23 mouse cellular contexts compared by ENCODE assay signal in genomic region chr8:88330816-88331215, GRCm38 (mm10). TPM values are rescaled to one million over a fixed set of nuclear protein-coding genes. Genes with fewer than 3 reads are reported as not detected.
DNase-seq lines count a peak whose midpoint lies in the region; TF ChIP-seq lines count a peak whose summit lies in the region.
"Had no signal": no experiment of that assay in that cellular context is flagged by ENCODE, and none has a peak within 500 bp of the region (broad histone marks: within the 10 kb centered on the region; RNA-seq: fewer than 3 reads in every experiment).

No protein-coding gene starts in this region.

- H3K4me3 ChIP-seq in CH12.LX (replicated peaks in 1 of 3; ENCODE audit: low read depth in 2 of 3, low read length in 2 of 3, poor library complexity in 1 of 3) (no peak overlapping the region), MEL (ENCODE audit: control insufficient read depth in 1 of 2, insufficient read depth in 1 of 2, low read depth in 2 of 2, low read length in 2 of 2) (no peak overlapping the region), myocyte (no peak overlapping the region)
- H3K4me3 ChIP-seq: embryonic facial prominence, embryonic 13.5 days; embryonic facial prominence, embryonic 15.5 days; erythroblast, embryonic 14.5 days; forebrain, embryonic 10.5 days; forebrain, embryonic 13.5 days; forebrain, embryonic 15.5 days had no signal

- H3K4me1 ChIP-seq in CH12.LX (ENCODE audit: control insufficient read depth in 1 of 2, insufficient read depth in 2 of 2) (no peaks in the 10 kb centered on the region), MEL (ENCODE audit: control insufficient read depth in 1 of 2, insufficient read depth in 2 of 2, low read length in 2 of 2) (peaks cover 0 to 10% of the 10 kb centered on the region in 2 experiments; a peak in 2 of 4 replicates)
- H3K4me1 ChIP-seq: embryonic facial prominence, embryonic 13.5 days; embryonic facial prominence, embryonic 15.5 days; forebrain, embryonic 10.5 days; forebrain, embryonic 13.5 days; forebrain, embryonic 15.5 days had no signal

- no peak for DNase-seq in CH12.LX (ENCODE audit: extremely low read depth)
- no peak for DNase-seq in MEL (ENCODE audit: low read depth, low spot score)
- DNase-seq in urinary bladder, postnatal 14 days (ENCODE audit: low spot score) = no peak
- no peak for DNase-seq in urinary bladder, postnatal 36 days (ENCODE audit: low spot score in 2 of 2)
- DNase-seq: adrenal gland, adult 2 months; adrenal gland, postnatal 10 days; adrenal gland, postnatal 25 days; cerebellum, adult 11 months; cerebellum, adult 18-20 months; cerebellum, adult 8-10 months; cerebellum, adult 9-11 months; cerebellum, postnatal 14 days; cerebellum, postnatal 36 days; embryo, embryonic 11 days; forebrain, postnatal 0 days had no signal

- peaks cover 75 to 97% of the 10 kb centered on the region in 2 experiments for H3K36me3 ChIP-seq in CH12.LX (replicated peaks in 1 of 2; ENCODE audit: control insufficient read depth in 1 of 2, insufficient read depth in 1 of 2, low read length in 1 of 2)
- peaks cover 12 to 31% of the 10 kb centered on the region in 2 experiments for H3K36me3 ChIP-seq in MEL (ENCODE audit: control insufficient read depth in 1 of 2, insufficient read depth in 2 of 2, low read length in 2 of 2)
- H3K36me3 ChIP-seq in myocyte (ENCODE audit: control insufficient read depth, insufficient read depth) = peaks cover 93% of the 10 kb centered on the region

- dilution Hi-C loops in CH12.LX (cut with MboI; ENCODE audit: extremely low pct_ligation_motif_present, extremely low pct_unique_long_range_greater_than_20kb, low sequenced_read_pairs) = no loop called here

- in situ Hi-C loops in CH12.LX (cut with MboI; ENCODE audit: low pct_ligation_motif_present, low pct_unique_long_range_greater_than_20kb, low sequenced_read_pairs) = no loop called here

- H3K9ac ChIP-seq in CH12.LX (ENCODE audit: insufficient read depth, low read depth) (no peak overlapping the region), MEL (ENCODE audit: control insufficient read depth, low read depth, low read length, poor library complexity, severe bottlenecking) (no peak overlapping the region)
- H3K9ac ChIP-seq: embryonic facial prominence, embryonic 13.5 days; embryonic facial prominence, embryonic 15.5 days; forebrain, embryonic 13.5 days; forebrain, embryonic 15.5 days; forebrain, postnatal 0 days had no signal

- TF ChIP-seq RAD21 in CH12.LX (IDR thresholded peaks at IDR 0.05; ENCODE audit: low read depth, low read length) = no peak
- TF ChIP-seq RAD21 in MEL (IDR thresholded peaks at IDR 0.05; ENCODE audit: low read depth, low read length) = no peak

- H3K9me3 ChIP-seq in CH12.LX (replicated peaks; ENCODE audit: low read length) = no peaks in the 10 kb centered on the region
- no peaks in the 10 kb centered on the region for H3K9me3 ChIP-seq in MEL (replicated peaks; ENCODE audit: insufficient read depth, low read length)
- H3K9me3 ChIP-seq: embryonic facial prominence, embryonic 13.5 days; embryonic facial prominence, embryonic 15.5 days; forebrain, embryonic 10.5 days; forebrain, embryonic 13.5 days; forebrain, embryonic 15.5 days; G1E had no signal

- H3K27me3 ChIP-seq in CH12.LX (replicated peaks) = no peaks in the 10 kb centered on the region
- H3K27me3 ChIP-seq in MEL (ENCODE audit: control insufficient read depth in 1 of 2, insufficient read depth in 2 of 2, low read length in 2 of 2) = no peaks in the 10 kb centered on the region
- no peaks in the 10 kb centered on the region for H3K27me3 ChIP-seq in myocyte (ENCODE audit: control insufficient read depth, insufficient read depth, insufficient read length)
- H3K27me3 ChIP-seq: embryonic facial prominence, embryonic 13.5 days; embryonic facial prominence, embryonic 15.5 days; forebrain, embryonic 13.5 days; forebrain, embryonic 15.5 days had no signal

- H3K4me2 ChIP-seq in CH12.LX (ENCODE audit: insufficient read depth, low read depth, poor library complexity, severe bottlenecking) (no peak overlapping the region), myocyte (ENCODE audit: low read depth) (no peak overlapping the region)
- H3K4me2 ChIP-seq: embryonic facial prominence, embryonic 13.5 days; embryonic facial prominence, embryonic 15.5 days; forebrain, embryonic 13.5 days; forebrain, embryonic 15.5 days had no signal

- TF ChIP-seq EP300 in CH12.LX (IDR thresholded peaks at IDR 0.05; ENCODE audit: low read length) (no peak), MEL (IDR thresholded peaks at IDR 0.05; ENCODE audit: low read depth in 1 of 2, low read length in 2 of 2) (no peak)

- H3K27ac ChIP-seq in CH12.LX (ENCODE audit: insufficient read depth, low read depth) (no peak overlapping the region), MEL (ENCODE audit: control insufficient read depth, low read depth, low read length) (no peak overlapping the region)
- H3K27ac ChIP-seq: embryonic facial prominence, embryonic 13.5 days; embryonic facial prominence, embryonic 15.5 days; forebrain, embryonic 10.5 days; forebrain, embryonic 13.5 days; forebrain, embryonic 15.5 days had no signal

- H3K79me2 ChIP-seq in CH12.LX (replicated peaks; ENCODE audit: control insufficient read depth, extremely low read depth, insufficient read depth, poor library complexity, severe bottlenecking) = no peaks in the 10 kb centered on the region; the same call in 1 of the 2 replicates
- H3K79me2 ChIP-seq in MEL (ENCODE audit: control insufficient read depth, insufficient read depth, low read length, poor library complexity) = no peaks in the 10 kb centered on the region
- H3K79me2 ChIP-seq in myocyte (ENCODE audit: control insufficient read depth, insufficient read depth) = no peaks in the 10 kb centered on the region

- H3ac ChIP-seq in myocyte (ENCODE audit: control insufficient read depth, insufficient read length) = no peak overlapping the region

- TF ChIP-seq CTCF in CH12.LX (conservative IDR thresholded peaks at IDR 0.05 in 1 of 2, IDR thresholded peaks at IDR 0.05 in 1 of 2; ENCODE audit: low read depth in 2 of 2, low read length in 2 of 2) (no peak), MEL (IDR thresholded peaks at IDR 0.05 in 2 of 3, conservative IDR thresholded peaks at IDR 0.05 in 1 of 3; ENCODE audit: control insufficient read depth in 1 of 3, insufficient read depth in 1 of 3, low read depth in 2 of 3, low read length in 3 of 3, poor library complexity in 1 of 3, severe bottlenecking in 1 of 3) (no peak)

- no peak for TF ChIP-seq POLR2A in CH12.LX (IDR thresholded peaks at IDR 0.05; ENCODE audit: low read depth, low read length)
- no peak for TF ChIP-seq POLR2A in MEL (IDR thresholded peaks at IDR 0.05; ENCODE audit: control insufficient read depth in 1 of 2, insufficient read depth in 1 of 2, low read depth in 1 of 2, low read length in 2 of 2, poor library complexity in 1 of 2)
- TF ChIP-seq POLR2A in myocyte (IDR thresholded peaks at IDR 0.05; ENCODE audit: insufficient read length, low read depth) = no peak

TF ChIP-seq in CH12.LX, 34 proteins besides CTCF, POLR2A, EP300 and RAD21:
- TF ChIP-seq UBTF (IDR thresholded peaks at IDR 0.05; ENCODE audit: low read depth, low read length) (no peak), ZMIZ1 (IDR thresholded peaks at IDR 0.05; ENCODE audit: low read depth, low read length) (no peak), ZNF384 (IDR thresholded peaks at IDR 0.05; ENCODE audit: low read depth, low read length) (peak; percentile 72), ZC3H11A (IDR thresholded peaks at IDR 0.05; ENCODE audit: low read depth, low read length) (no peak), IRF4 (IDR thresholded peaks at IDR 0.05; ENCODE audit: low read depth, low read length) (no peak)

TF ChIP-seq in MEL, 35 proteins besides CTCF, POLR2A, EP300 and RAD21:
- no peak for TF ChIP-seq MXI1 (IDR thresholded peaks at IDR 0.05; ENCODE audit: low read depth, low read length)
- TF ChIP-seq MEF2A (IDR thresholded peaks at IDR 0.05; ENCODE audit: extremely low read depth, insufficient replicate concordance, low read depth, low read length, poor library complexity, severe bottlenecking) = no peak
- peak; percentile 12; the same call in 1 of the 2 replicates for TF ChIP-seq POLR2AphosphoS2 (IDR thresholded peaks at IDR 0.05; ENCODE audit: low read length)
- no peak for TF ChIP-seq MAZ (IDR thresholded peaks at IDR 0.05; ENCODE audit: low read depth, low read length)
- TF ChIP-seq ZMIZ1 (IDR thresholded peaks at IDR 0.05; ENCODE audit: low read depth, low read length) = 0 out of 2 replicates have a peak, but pooled peaks have one; percentile 48
- TF ChIP-seq ELF1 (IDR thresholded peaks at IDR 0.05; ENCODE audit: low read depth, low read length) = no peak
- TF ChIP-seq ZNF384 (IDR thresholded peaks at IDR 0.05; ENCODE audit: low read depth, low read length) = peak; percentile 63
- TF ChIP-seq TBP (IDR thresholded peaks at IDR 0.05; ENCODE audit: low read depth, low read length) = no peak

TF ChIP-seq in myocyte, 11 proteins besides CTCF, POLR2A, EP300 and RAD21:
- TF ChIP-seq POLR2AphosphoS2 (IDR thresholded peaks at IDR 0.05; ENCODE audit: insufficient read length, low read depth) (peak; percentile 41), MYOD1 (IDR thresholded peaks at IDR 0.05; ENCODE audit: control insufficient read depth in 1 of 3, insufficient read length in 2 of 3, low read depth in 2 of 3) (no peak), SRF (IDR thresholded peaks at IDR 0.05; ENCODE audit: control insufficient read depth, insufficient read length, low read depth) (no peak), E2F4 (IDR thresholded peaks at IDR 0.05; ENCODE audit: insufficient read depth) (no peak)

RNA-seq across cellular contexts. Expression of gene Brd7, which starts 31.2 kb away (rescaled TPM):
- total RNA-seq in CH12.LX (2012; rRNA removed) = 46.3 and 46.6 TPM in 2 replicates
- total RNA-seq in CH12.LX (2014; rRNA removed) = 31.9 and 41.1 TPM in 2 replicates
- polyA plus RNA-seq in CH12.LX (2012; ENCODE audit: insufficient read length, low read depth) = 106 and 134 TPM in 2 replicates
- 67.7 and 89.0 TPM in 2 replicates for total RNA-seq in MEL (2012; rRNA removed)
- 100 to 1,000 TPM in 1 of 2 experiments, 10 to 100 TPM in 1; 40.0 to 192 TPM for polyA plus RNA-seq in MEL (2012; ENCODE audit: insufficient read depth in 1 of 2, insufficient read length in 2 of 2, low read depth in 1 of 2, low replicate concordance in 2 of 2, missing spikeins in 1 of 2)
- polyA plus RNA-seq in myocyte (2012; fragmentation: generic; extraction: Trizol) = 52.7 TPM

RNA-seq across cellular contexts. Expression of gene Adcy7, which starts 58.6 kb away (rescaled TPM):
- 25.7 and 25.9 TPM in 2 replicates for total RNA-seq in CH12.LX (2012; rRNA removed)
- total RNA-seq in CH12.LX (2014; rRNA removed) = 25.5 and 27.0 TPM in 2 replicates
- polyA plus RNA-seq in CH12.LX (2012; ENCODE audit: insufficient read length, low read depth) = 28.5 and 28.8 TPM in 2 replicates
- total RNA-seq in MEL (2012; rRNA removed) = 62.9 and 89.9 TPM in 2 replicates
- 10 to 100 TPM in 1 of 2 experiments, not detected in 1; 83.7 TPM for polyA plus RNA-seq in MEL (2012; ENCODE audit: insufficient read depth in 1 of 2, insufficient read length in 2 of 2, low read depth in 1 of 2, low replicate concordance in 2 of 2, missing spikeins in 1 of 2)
- polyA plus RNA-seq in myocyte (2012; fragmentation: generic; extraction: Trizol) = 72.3 TPM

Comparison
In these comparisons a context has a peak if more than half of its experiments do, and no peak if none do; other contexts are left out.
1. Of the 35 proteins assayed by ChIP-seq in both MEL and CH12.LX: peak only in MEL: POLR2AphosphoS2 and ZMIZ1; only in CH12.LX: none; in both: ZNF384; in neither: 32.